Mouse (Mus musculus) ovary, postnatal 10 days (tissue): ENCODE data around the gene Ovol2.
"Not testable (repeated sequence)": the region's sequence is repeated elsewhere in the genome, so short reads cannot be mapped to it uniquely, and the experiment has no call there.

Experiments used
- DNase-seq: peaks from one replicate; pipeline ENCODE4 v3.0.0; 2022; ENCODE audit warnings: low spot score

The Ovol2 gene

DNA sequence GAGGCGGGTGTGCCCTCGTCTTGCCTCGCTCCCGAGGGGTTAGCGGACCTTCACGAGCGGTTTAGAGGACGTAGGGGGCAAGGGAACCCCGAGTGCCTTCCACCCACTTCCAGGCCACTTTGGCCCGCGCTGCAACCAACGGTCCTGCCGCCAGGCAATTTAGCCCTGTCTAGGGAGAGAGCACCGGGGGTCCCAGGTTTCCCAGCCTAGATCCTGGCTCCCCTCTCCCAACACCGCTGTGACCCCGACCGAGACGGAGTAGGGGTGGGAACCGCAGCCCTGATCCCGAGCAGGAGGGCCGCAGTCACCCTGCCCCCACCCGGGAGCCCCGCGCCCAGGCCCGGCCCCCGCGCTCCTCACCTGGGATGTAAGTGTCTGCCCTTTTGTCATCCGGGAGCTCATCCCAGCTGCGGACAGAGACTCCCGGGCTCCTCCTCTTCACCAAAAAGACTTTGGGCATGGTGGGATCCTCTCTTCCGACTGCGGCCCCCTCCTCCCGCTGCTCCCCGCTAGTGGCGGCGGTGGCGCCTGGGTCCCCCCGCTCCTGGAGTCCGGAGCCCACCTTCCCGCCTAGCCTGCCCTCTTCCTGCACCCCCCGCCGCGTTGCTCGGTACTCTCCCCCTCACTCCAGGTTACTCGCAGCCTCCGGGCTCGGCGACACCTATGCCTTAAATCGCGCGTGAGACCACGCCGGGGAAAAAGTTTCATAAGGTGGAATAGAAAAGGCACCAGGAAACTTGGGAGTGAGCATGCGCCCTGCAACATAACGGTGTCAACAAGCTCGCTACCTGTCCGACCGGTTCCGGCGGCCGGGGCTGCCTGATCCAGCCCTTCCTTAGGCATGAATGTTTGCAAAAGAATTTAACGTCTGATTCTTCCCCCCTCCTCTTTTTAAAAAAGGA is at the start of gene Ovol2:
TSS of gene Ovol2 (minus strand) at position 746 of the 902 bp plus-strand sequence.
- DNase-seq: peak; percentile 12

GRCm38 (mm10) chr2:144381741-144382140 is 49.8 kb upstream of the Ovol2 start:
- no peak for DNase-seq

DNA sequence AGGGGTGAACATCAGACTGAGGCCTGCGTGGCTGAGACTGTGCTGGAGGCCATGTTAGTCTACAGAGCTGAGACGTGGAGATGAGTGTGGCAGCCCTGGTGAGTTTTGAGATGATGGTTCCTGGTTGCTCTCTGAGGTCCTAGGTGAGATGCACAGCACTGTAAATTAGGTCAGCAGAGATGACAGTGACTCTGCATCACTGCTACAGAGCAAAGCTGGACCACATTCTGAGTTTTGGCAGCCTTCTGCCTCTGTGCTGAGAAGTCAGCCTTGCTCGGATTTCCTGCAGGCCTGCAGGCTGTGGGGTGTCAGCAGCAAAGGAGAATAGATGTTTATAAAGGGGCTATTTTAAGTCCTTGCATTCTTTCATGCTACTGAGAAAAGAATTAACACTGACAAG is 49.3 kb upstream of the Ovol2 start:
- DNase-seq: no peak

GRCm38 (mm10) chr2:144375063-144375703 is 43.2 kb upstream of the Ovol2 start:
- no peak for DNase-seq

- DNase-seq: no peak
Observed at GRCm38 (mm10) chr2:144373063-144373462, 41.1 kb upstream of the Ovol2 start.

GRCm38 (mm10) chr2:144371566-144371965 is 39.6 kb upstream of the Ovol2 start:
- no peak for DNase-seq

DNA sequence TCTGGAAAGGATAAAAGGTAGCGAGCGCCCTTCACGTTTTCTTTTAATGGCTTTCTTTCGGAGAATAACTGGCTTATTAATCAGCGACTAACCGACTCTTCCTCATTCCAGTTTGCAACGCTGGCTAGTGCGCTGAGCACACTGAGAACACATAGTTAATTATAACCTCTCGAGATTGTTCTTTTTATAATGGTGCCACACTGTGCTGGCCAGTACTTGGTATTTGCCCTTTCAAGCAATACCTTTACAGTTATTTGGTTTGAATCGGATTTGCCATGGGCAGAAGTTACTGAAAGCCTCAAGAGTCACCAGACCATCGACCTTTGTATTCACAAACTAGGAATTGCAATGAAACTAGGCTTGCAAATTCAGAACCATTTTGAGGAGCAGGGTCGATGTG is 37.6 kb upstream of the Ovol2 start:
- peak; percentile 2 for DNase-seq

DNA sequence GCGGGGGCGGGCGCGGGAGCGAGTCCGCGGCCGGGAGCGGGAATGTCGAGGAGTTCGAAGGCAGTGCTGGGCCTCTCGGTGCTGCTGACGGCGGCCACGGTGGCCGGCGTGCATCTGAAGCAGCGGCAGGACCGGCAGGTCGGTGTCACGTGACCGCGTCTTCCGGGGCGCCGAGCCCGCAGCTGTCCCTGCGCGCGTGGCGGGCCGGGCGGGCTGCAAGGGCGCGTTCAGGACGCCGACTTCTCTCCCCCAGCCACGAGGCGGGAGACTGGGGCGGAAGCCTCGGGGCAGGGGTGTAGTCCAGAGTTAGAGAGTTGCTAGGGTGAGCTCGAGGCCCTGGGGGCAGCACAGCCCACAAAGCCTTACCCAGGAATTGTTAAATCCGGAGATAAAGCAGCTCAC is 37.1 kb upstream of the Ovol2 start:
- DNase-seq: peak; percentile 77

DNA sequence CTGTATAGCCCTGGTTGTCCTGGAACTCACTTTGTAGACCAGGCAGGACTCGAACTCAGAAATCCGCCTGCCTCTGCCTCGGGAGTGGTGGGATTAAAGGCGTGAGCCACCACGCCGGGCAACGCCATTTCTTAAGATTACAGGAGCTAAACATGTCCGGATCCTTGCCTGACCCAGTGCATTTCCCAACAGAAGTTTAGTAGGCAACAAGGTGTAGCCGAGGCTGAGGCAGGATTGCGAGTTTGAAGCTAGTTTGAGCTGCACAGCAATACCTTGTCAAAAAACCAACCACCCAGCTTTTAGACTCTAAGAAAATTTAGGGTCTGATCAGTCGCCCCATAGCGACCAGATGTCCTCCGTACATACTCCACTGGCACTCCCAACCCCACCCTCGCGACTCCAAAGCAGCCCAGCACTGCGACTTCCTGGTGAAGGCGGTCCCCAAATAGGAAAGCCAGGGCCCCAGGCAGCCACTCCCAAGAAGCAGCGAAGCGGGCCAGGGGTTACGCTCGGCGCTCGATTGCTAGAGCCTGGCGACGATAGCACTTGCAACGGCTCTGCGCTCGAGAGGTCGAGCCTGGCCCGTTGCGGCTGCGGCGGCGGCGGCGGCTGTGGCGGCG is 36.6 kb upstream of the Ovol2 start, which contains the start of the genes Kat14 and Pet117:
TSS of gene Kat14 (plus strand) at position 584 of the 620 bp plus-strand sequence.
TSS of gene Pet117 (plus strand) at position 597 of the 620 bp plus-strand sequence.
- DNase-seq: peak; percentile 90

DNA sequence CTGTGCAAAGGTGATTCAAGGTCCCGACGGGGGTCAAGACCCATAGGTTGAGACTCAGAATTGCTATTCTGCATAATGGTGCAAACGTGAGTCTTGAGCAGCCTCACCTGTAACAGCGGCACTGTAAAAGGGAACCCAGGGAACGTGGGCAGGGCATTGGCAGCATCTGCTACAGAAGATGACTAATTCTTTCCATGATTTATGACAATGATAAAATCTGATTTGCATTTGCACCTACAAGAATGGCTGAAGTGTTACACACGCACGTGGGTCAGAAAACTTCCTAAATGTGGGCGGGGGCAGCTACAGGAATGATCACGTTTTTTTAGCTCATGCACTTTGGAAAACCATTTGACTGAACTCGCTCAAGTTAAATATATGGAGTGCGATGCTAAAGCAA is 20.9 kb upstream of the Ovol2 start:
- no peak for DNase-seq

- DNase-seq: no peak
Observed at GRCm38 (mm10) chr2:144348525-144348924, 16.6 kb upstream of the Ovol2 start.

DNA sequence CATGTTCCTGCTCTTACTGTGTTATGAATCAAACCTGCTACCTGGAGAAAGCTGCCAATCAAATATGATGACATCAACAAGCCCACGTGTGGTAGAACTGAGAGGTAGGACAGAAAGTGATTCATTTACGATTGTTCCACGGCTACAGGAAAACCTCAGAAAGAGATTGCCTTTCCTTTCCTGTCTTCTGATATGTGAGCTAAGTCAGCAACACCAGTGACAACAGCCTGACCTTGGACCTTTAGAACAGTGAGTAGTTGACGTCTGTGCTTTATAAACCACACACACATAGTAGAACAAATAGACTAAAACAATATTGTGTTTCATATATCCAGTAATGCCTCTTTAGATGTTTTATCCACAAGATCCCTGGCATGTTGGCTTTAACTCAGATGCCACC is 11.2 kb upstream of the Ovol2 start:
- DNase-seq: no peak

DNA sequence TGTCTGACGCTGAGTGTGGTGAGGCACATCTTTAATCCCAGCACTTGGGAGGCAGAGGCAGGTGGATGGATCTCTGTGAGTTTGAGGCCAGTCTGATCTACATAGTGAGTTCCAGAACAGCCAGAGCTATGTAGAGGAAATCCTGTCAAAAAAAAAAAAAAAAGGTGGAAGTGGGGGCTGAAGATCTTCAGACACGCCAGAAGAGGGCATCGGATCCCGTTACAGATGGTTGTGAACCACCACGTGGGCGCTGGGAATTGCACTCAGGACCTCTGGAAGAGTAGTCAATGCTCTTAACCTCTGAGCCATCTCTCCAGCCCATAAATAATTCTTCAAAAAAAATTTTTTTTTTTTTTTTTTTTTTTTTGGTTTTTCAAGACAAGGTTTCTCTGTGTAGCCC is 6.2 kb upstream of the Ovol2 start:
- not testable (repeated sequence) for DNase-seq

- DNase-seq: no peak
Observed at GRCm38 (mm10) chr2:144337701-144338100, 5.8 kb upstream of the Ovol2 start.

DNA sequence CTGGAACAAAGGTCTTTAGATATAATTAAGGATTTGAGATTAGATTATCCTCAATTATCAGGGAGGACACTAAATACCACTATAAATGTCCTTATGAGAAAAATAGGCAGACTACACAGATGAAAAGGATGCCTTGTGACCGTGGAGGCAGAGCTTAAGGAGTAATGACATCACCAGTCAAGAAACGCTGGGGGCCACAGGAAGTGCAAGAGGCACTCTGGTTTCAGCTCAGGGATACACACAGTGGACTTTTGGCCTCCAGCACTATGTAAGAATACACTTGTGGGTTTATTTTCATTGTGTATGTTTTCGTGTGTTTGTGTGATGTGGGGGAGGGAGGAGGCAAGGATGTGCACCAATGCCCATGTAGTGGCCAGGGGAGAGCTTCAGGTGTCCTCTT is 5.3 kb upstream of the Ovol2 start:
- no peak for DNase-seq

- DNase-seq: no peak
Observed at GRCm38 (mm10) chr2:144333138-144333842, 1.3 kb upstream of the Ovol2 start.

DNA sequence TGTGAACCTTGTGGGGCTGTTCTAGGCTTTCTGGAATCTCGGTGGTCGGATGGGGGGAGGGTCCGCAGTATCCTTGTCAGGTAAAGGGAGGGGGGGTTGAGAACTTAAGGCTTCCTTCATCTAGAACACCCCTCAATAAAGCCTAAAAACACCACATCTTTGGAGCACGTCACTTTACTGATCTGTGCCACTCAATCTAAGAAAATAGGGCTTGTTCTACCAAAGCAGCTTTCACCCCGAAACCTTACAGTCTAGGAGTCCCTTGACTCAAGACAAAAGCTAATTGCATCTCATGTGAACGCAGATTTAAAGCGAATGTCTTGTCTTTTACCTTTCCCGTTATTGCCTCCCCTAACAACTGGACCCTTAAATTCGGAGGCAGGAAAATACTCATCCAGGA is 540 bp upstream of the Ovol2 start:
- no peak for DNase-seq

DNA sequence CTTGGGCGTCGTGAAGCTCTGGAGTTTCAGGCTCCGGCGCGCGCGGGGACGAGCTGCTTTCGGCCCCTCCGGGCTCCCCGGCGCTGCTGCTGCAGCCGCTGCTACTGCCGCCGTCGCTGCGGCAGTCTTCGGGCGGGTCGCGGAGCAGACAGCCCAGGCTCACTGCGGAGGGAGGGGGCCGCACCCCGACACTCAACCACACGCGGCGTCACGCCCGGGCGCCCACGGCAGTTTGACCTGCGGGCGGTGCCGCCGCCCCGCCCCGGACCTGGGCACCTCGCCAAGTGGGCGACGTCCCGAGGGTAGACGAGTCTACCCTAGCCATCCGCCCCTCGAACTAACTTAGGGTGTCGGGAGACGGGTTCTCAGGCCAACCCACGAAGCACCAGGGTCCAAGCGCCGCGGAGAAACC is 980 bp downstream of the Ovol2 start:
- DNase-seq: no peak

GRCm38 (mm10) chr2:144330352-144330959 is 1.5 kb downstream of the Ovol2 start:
- no peak for DNase-seq

GRCm38 (mm10) chr2:144329937-144330336 is 2.0 kb downstream of the Ovol2 start:
- DNase-seq: no peak

DNA sequence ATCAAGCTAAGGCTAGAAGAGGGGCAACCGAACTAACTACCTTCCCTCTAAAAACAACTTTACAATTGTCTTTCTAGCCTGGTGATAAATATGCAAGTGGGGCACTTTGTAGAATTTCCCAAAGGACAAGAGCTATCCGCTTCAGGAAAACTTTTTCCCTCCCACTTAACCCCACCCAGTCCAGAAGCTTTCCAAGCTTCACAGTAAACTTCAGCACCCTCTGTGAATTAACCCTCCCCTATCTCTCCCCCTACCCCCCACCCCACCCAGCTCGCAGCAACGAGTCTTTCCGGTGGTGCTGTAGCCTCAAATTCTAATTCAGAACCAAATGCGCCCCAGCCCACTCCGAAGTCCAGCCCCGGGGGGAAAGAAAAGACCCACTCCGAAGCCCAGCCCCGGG is 2.5 kb downstream of the Ovol2 start:
- DNase-seq: no peak

GRCm38 (mm10) chr2:144324218-144324617 is 7.7 kb downstream of the Ovol2 start:
- DNase-seq: no peak
